Mouse (Mus musculus) spleen, postnatal 14 days (tissue): ENCODE measurements around the gene Il17re.
A peak's percentile ranks its signal among the peaks of the same experiment; 100 is the strongest.

ENCODE experiments used
- DNase-seq, 2 experiments: peaks; one replicate each; pipeline ENCODE4 v3.0.0; 2021 to 2022; ENCODE audit warnings: low spot score in 2 of 2

Il17re gene

GRCm38 (mm10) chr6:113487125-113487576 lies 28.9 kb downstream of the Il17re start:
- no peak for DNase-seq

- DNase-seq = no peak
These were observed 31.1 kb downstream of the Il17re start for GRCm38 (mm10) chr6:113489410-113489809.

- DNase-seq = no peak
These were observed 34.0 kb downstream of the Il17re start for GRCm38 (mm10) chr6:113492101-113492864.

- DNase-seq = peak; percentile 65 to 81
These were observed 36.0 kb downstream of the Il17re start for GRCm38 (mm10) chr6:113494258-113494788.

- no peak for DNase-seq
These were observed 36.9 kb downstream of the Il17re start for GRCm38 (mm10) chr6:113495071-113495675.

- no peak for DNase-seq
These were observed 41.1 kb downstream of the Il17re start for GRCm38 (mm10) chr6:113499346-113499745.

GRCm38 (mm10) chr6:113501388-113502084 lies 43.3 kb downstream of the Il17re start, which contains the start of gene Prrt3:
TSS of gene Prrt3 (minus strand) at chr6:113501931.
- DNase-seq = no peak

GRCm38 (mm10) chr6:113502801-113503200 lies 44.5 kb downstream of the Il17re start:
- no peak for DNase-seq

GRCm38 (mm10) chr6:113505689-113506088 lies 47.4 kb downstream of the Il17re start:
- DNase-seq = no peak

GRCm38 (mm10) chr6:113507130-113507529 lies 48.8 kb downstream of the Il17re start:
- no peak for DNase-seq

- DNase-seq = no peak
These were observed 50.1 kb downstream of the Il17re start for GRCm38 (mm10) chr6:113508272-113508946.

GRCm38 (mm10) chr6:113508947-113509280 lies 50.6 kb downstream of the Il17re start:
- no peak for DNase-seq

- no peak for DNase-seq
These were observed 55.7 kb downstream of the Il17re start for GRCm38 (mm10) chr6:113513944-113514343.

GRCm38 (mm10) chr6:113514600-113514999 lies 56.3 kb downstream of the Il17re start:
- DNase-seq = no peak

- no peak for DNase-seq
These were observed 59.3 kb downstream of the Il17re start for GRCm38 (mm10) chr6:113517434-113518080.
